Mouse (Mus musculus): Measurements from ENCODE around the gene Slc2a13. TPM values are rescaled to one million over a fixed set of nuclear protein-coding genes. Genes with fewer than 3 reads are reported as not detected.

The Slc2a13 gene
- polyA plus RNA-seq (2015; fragmentation: Nextera tagmentation; extraction: Ambion mirVana), result 0.39 and 0.40 TPM in 2 replicates

GRCm38 (mm10) chr15:91573111-91573538, at the start of gene Slc2a13:
Gene Slc2a13 (minus strand): TSS chr15:91573261.

Other genes starting within 250 kb of the Slc2a13 start
- gene Lrrk2, start 99.9 kb upstream of the Slc2a13 start, polyA plus RNA-seq (2015; fragmentation: Nextera tagmentation; extraction: Ambion mirVana), result 8.1 and 12.5 TPM in 2 replicates

Data from spleen, postnatal 0 days (tissue).